Mouse (Mus musculus): ENCODE results near the gene Crybb1. TPM values are rescaled to one million over a fixed set of nuclear protein-coding genes. Genes with fewer than 3 reads are reported as not detected.

Gene Crybb1
- total RNA-seq, 2 experiments from 2014 or later, result 1.6 to 3.7 TPM

DNA sequence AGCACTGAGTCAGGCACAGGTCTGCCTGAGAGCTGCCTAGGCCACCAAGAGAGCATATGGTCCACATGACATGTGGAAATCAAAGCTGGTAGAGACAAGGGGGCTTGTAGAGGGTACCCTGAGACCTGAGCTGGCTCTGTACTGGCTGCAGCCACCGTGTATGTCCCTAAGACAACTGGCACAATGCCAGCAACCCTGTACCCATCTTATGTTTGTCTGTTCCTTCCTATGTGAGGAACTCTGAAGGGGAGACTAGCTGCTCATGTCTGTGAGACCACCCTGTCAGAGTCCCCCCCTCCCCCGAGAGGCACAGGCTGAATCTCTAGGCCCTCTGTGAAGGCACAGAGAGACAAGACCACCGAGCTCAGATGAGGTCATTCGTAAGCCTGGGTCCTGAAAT is 36.9 kb upstream of the Crybb1 start:
- no peak overlapping the region for H3K27ac ChIP-seq
- intact Hi-C loops (cut with DNase I), result loop anchor here (10.0 kb wide), 1 partner anchor 206 kb away; no protein-coding TSS in a partner anchor
- no peak for DNase-seq
- no peak overlapping the region for H3K4me3 ChIP-seq
- TF ChIP-seq CTCF (IDR thresholded peaks at IDR 0.05), result no peak

DNA sequence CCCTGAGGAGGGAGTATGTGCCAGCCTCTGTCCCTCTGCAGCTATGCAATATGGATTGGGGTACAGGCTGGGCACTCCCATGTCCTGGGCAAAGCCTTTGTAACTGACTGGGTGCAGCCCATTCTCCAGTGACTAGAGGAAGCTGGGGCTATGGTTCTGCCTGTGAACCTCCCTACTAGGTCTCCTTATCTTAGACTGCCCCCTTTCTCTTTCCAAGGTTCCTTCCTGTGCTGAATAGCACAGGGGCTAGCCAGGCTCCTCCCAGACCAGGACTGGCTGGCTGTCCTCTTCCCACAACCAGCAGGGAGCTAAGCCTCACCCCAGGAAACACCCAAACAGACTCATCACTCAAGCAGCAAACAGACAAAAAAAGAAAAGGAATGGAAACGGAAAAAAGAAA is 36.2 kb upstream of the Crybb1 start:
- no peak for TF ChIP-seq CTCF (IDR thresholded peaks at IDR 0.05)
- intact Hi-C loops (cut with DNase I), result loop anchor here (10.0 kb wide), 1 partner anchor 205 kb away; no protein-coding TSS in a partner anchor
- H3K27ac ChIP-seq, result no peak overlapping the region

GRCm38 (mm10) chr5:112220203-112220602 is 35.4 kb upstream of the Crybb1 start:
- intact Hi-C loops (cut with DNase I), result no loop called here
- no peak for TF ChIP-seq CTCF (IDR thresholded peaks at IDR 0.05)
- no peak for DNase-seq
- Histone ChIP-seq H3K27ac (no peak overlapping the region), H3K4me3 (no peak overlapping the region)

More for the DNA sequence above, 36.2 kb upstream of the Crybb1 start:
- DNase-seq, result no peak
- no peak overlapping the region for H3K4me3 ChIP-seq

- intact Hi-C loops (cut with DNase I), result no loop called here
- no peak for DNase-seq
- H3K27ac ChIP-seq, result no peak overlapping the region
- no peak for TF ChIP-seq CTCF (IDR thresholded peaks at IDR 0.05)
- no peak overlapping the region for H3K4me3 ChIP-seq
These were observed 30.0 kb upstream of the Crybb1 start for GRCm38 (mm10) chr5:112225591-112225990.

GRCm38 (mm10) chr5:112227354-112227753 is 28.3 kb upstream of the Crybb1 start:
- intact Hi-C loops (cut with DNase I), result no loop called here
- Histone ChIP-seq H3K4me3 (peak overlapping the region; percentile 58), H3K27ac (no peak overlapping the region)
- peak; percentile 71 for DNase-seq
- TF ChIP-seq CTCF (IDR thresholded peaks at IDR 0.05), result no peak

DNA sequence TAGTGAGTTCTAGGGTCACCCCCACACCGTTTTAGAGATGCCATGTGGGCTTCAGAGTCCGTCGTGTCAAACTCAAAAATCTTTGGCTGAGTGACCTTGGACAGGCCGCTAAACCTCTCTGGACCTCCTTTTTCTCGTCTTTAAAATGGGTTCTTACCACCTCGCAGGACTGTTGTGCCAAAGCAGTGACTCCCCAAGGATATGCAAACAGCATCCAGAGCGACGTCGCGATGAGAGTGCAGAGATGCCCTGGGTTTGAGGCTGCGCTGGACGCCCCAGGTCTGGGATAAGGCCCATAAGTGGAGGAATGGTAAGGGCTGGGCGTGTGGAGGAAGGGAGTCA is 27.7 kb upstream of the Crybb1 start:
- peak overlapping the region; percentile 58 for H3K4me3 ChIP-seq
- intact Hi-C loops (cut with DNase I), result no loop called here
- no peak for DNase-seq
- no peak for TF ChIP-seq CTCF (IDR thresholded peaks at IDR 0.05)
- H3K27ac ChIP-seq, result no peak overlapping the region

- intact Hi-C loops (cut with DNase I), result no loop called here
- H3K27ac ChIP-seq, result no peak overlapping the region
- H3K4me3 ChIP-seq, result peak overlapping the region; percentile 58
- TF ChIP-seq CTCF (IDR thresholded peaks at IDR 0.05), result no peak
- DNase-seq, result no peak
These were observed 27.2 kb upstream of the Crybb1 start for GRCm38 (mm10) chr5:112228240-112229076.

- Histone ChIP-seq H3K27ac (no peak overlapping the region), H3K4me3 (no peak overlapping the region)
- TF ChIP-seq CTCF (IDR thresholded peaks at IDR 0.05), result no peak
- intact Hi-C loops (cut with DNase I), result no loop called here
- DNase-seq, result no peak
These were observed 19.8 kb upstream of the Crybb1 start for GRCm38 (mm10) chr5:112235806-112236205.

- Histone ChIP-seq H3K4me3 (no peak overlapping the region), H3K27ac (no peak overlapping the region)
- no peak for TF ChIP-seq CTCF (IDR thresholded peaks at IDR 0.05)
- no peak for DNase-seq
- intact Hi-C loops (cut with DNase I), result no loop called here
These were observed 19.0 kb upstream of the Crybb1 start for GRCm38 (mm10) chr5:112236631-112237030.

DNA sequence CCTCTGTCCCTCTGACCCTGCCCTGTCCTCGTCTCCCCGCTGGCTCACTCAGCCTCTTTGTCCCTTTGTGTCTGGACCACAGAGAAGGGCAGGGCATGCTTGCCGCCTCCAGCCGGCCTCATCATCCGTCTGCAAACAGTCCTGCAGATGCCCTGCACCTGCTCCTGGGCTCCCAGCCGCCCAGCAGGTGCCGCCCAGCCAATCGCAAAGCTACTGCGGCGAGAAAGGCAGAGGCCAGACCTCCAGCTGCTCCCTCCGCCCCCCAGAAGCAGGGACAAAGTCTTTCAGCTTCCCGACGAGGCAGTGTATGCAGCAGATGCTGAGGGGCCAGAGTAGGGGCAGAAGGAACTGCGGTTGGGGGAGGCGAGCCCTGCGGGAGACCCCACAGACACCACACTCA is 18.2 kb upstream of the Crybb1 start:
- H3K4me3 ChIP-seq, result no peak overlapping the region
- intact Hi-C loops (cut with DNase I), result no loop called here
- H3K27ac ChIP-seq, result no peak overlapping the region
- TF ChIP-seq CTCF (IDR thresholded peaks at IDR 0.05), result no peak
- DNase-seq, result no peak

DNA sequence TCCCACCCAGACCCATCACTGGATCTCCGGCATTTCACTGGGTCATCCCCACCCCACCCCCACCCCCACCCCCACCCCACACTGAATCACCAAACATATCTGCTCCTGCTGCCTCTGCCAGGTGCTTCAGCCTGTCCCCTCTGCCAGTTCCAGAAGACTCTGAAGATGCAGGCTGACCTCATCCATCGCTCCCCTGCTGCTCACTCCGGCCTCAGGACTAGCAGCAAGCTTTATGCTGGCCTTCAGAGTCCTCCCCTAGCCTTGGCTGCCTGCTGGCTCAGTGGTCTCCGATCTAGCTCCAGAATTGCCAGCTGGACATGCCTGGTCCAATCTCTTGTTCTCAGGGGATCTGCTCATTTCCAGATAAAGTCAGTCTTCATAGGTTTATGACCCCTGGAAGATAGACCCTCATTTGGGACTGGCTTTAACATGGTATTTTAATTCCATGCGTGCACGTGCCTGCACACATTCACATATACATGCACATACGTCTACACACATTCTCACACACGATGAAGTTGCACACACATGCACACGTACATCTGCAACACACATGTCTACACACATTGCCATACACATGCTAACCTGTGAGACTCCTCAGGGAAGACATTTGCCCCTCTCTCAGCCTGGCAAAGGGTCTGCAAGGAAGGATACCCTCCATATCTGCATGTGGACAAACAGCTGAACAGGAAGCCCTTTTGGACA is 17.6 kb upstream of the Crybb1 start:
- H3K27ac ChIP-seq, result no peak overlapping the region
- no peak overlapping the region for H3K4me3 ChIP-seq
- no peak for DNase-seq
- intact Hi-C loops (cut with DNase I), result no loop called here
- no peak for TF ChIP-seq CTCF (IDR thresholded peaks at IDR 0.05)

DNA sequence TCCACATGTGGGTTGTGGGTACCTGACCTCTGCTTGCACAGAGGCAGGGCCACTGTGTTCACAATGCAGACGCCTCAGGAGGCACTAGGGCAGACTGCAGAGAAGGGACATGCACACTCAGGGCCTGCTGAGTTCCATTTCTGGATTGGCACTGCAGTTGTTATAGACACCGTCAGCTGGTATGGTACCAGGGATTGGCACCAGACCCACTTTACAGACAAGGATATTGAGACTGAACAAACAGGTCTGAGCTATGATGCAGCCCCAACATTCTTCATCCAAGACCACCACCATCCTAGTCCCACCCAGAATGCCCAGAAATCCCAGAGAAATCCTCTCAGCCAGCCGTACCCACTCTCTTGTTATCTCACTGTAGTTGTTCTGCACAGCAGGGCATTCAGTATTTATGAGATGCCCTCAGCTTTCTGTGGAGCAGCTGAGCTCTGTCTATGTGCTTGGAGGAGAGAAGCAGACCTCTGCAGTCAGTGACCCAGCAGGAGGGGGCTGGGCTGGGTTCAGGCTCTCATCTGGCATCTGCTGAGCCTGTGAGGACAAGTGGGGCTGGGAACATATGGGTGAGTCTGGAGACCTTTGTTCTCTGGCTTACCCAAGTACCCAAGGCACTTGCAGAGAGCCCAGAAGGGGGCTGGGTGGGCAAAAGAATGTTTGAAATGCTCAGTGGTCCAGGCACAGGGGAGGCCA is 16.7 kb upstream of the Crybb1 start:
- intact Hi-C loops (cut with DNase I), result no loop called here
- no peak for TF ChIP-seq CTCF (IDR thresholded peaks at IDR 0.05)
- Histone ChIP-seq H3K27ac (no peak overlapping the region), H3K4me3 (no peak overlapping the region)
- DNase-seq, result no peak

DNA sequence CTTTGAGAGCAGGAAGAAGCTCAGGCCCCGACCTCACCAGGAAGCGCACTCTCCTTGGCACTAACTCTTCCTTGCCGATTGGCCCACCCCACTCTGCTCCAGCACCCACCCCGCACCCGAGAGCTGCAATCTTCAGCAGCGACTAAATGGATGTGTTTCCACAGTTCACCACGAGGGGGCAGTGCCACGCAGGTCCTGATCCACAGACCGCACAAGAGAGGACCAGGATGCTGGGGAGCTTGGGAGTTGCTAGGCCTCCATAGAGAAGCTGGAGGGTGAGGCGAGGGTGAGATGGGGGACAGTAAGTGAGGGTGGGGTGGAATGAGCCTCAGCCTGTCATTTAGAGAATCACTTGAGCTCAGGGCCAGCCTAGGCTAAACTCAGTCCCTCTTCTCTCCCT is 14.9 kb upstream of the Crybb1 start:
- peak overlapping the region; percentile 57 for H3K4me3 ChIP-seq
- H3K27ac ChIP-seq, result no peak overlapping the region
- peak; percentile 89 for DNase-seq
- intact Hi-C loops (cut with DNase I), result loop anchor here (1.0 to 5.0 kb wide), 3 partner anchors 37 to 188 kb away; partner anchors contain the start of gene Tpst2
- TF ChIP-seq CTCF (IDR thresholded peaks at IDR 0.05), result peak; percentile 90
